Mouse (Mus musculus): ENCODE measurements around the gene Rgl1.

Gene Rgl1

DNA sequence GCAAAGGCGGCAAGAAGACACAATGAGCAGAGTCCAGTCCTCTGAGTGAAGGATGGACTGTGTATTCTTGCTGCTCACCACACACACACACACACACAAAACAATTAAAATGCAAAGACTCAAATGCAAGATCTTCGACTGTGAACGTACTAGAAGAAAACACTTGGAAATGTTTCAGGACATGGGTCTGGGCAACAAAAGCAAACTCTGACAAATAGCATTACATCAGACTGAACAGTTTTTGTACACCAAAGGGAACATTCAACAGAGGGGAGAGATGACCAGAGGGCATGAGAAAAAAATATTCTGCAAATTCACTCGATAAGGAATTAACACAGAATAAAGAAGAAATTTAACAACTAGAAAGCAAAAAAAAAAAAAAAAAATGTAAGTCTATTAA, 52.2 kb downstream of the Rgl1 start:
- no peak for DNase-seq

DNA sequence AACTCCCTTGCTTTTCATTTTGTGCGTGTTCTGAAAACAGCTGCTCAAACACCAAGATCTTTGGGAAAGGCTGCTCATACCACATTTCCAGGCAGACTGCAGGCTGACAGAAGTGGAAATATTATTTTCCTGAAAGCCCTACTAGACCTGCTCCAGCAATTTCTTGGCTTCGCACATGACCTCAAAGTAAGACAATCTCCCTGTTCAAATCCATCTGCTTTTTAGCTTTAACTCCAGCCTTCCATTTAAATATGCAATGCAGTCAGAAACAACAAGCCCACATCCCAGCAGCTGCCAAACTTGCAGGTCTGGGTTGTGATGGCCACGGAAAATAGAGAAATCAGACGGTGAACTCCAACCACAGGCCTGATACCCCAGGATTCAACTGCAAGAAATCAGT, 55.1 kb downstream of the Rgl1 start:
- no peak for DNase-seq

DNA sequence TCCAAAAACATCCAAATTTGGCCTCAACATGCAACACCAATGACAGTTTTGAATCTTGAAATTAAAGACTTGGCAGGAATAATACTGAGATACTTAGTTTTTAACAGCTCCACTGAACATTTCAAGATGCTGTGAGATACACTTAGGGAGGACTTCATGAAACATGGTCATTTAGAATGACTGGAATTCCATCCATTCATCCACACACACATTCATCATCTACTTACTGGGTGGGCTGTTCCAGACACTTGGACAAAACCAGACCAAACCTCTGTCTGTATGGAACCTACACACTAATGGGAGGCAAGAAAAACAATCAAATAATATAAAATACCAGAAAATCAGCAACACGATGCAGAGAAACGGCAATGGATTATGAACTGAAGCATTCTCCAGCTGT, 58.6 kb downstream of the Rgl1 start:
- no peak for DNase-seq

DNA sequence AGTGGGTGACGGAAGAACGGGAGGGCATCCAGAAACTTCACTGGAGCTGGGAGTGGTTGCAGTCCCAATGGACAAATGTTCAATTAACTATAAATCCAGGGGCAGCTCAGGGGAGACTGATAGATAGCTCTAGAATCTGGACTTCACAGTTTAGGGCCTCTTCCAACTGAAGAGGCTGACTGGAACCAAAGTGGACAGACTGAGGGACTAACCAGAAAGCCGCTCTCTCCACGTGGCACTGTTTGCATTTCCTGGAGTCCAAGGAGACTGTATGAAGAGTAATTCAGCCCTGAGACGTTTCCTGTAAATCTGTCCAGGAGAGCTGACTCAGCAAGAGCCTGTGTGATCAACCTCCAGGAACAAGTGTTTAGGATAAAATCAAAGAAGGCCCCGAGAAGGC, 62.2 kb downstream of the Rgl1 start:
- DNase-seq: no peak

DNA sequence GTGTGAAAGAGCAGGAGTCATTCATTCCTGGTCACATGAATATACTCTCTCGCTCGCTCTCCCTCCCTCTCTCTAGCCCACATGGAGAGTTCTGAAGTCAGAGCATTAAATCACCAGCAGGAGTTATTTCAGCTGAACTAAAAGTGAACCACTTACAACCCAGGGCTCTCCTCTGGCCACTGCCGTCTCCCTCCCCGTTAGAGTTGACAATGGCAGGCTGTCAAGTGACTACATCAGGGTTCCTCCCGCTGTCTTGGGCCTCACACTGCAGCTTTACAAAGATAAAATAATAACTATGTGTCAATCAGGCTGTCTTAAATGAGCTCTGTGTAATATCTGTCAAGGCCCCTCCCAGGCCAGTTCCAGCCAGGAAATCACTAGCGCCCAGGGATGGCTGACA, 63.2 kb downstream of the Rgl1 start:
- no peak for DNase-seq

DNA sequence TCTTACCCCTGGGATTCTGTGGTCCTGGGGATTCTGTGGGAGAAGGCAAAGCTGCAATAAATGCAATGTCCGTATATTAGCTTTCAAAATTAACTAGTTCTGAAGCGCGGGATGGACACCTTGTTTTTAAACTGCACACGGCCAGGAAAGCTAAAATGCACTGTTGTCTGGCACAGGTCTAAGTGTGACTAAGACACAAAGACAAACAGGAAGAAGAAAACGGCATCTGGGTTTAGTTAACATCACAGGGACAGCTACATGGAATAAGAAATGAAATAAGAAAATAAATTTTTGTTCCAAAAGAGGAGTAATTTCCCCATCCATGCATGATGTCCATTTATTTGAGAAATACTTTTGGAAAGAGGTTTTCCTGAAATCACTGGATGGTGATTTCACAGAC, 65.1 kb downstream of the Rgl1 start:
- no peak for DNase-seq

DNA sequence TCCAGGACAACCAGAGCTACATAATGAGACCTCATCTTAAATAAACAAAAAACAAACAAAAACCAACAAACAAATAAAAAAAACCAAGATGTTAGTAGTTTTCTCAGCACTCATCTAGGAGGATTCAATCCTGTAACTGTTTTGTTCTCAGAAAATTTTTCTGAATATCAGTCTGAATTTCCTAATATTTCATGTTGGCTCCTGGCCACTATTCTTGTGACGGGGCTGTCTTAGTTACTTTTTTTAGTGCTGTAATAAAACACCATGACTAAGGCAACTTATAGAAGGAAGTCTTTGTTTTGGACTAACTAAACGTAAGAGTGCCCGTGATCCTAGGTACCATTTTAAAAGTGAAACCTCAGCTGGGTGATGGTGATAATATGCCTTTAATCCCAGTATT, 68.8 kb downstream of the Rgl1 start:
- DNase-seq: no peak

DNA sequence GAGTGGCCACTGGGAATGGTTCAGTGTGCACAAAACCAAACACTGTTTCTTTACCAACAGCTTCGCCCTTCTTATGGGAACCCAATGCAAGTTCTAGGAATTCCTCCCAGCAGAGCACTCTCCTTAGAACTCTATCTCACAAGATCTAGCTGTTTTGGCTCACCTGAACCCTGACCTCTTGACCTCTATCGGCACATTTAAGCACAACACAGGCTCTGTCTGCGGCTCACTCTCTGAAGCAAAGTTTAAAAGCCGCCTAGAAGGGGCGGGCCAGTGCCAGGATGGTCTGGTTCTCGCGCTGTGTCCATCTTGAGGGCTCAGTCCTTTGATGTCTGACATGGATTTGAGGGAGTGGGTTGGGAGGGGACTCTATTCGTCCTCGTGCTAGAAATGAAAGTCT, 70.7 kb downstream of the Rgl1 start:
- no peak for DNase-seq

DNA sequence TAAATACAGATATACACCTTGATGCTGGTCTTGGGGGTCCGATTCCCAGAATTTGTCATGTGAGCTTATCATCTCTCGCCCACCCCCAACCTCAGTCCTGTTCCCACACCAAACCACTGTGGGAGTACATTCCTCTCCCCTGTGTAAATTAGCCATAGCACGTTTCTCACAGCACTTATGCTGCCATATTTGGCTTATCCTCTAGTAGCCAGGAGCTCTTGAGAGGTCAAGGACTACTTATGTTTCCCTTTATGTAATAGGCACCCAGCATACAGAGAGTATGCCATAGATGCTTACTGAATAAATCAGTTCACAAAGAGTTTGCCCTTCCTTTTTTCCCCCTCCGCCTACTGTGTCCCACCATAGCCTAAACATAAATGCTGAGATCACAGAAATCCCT, 76.2 kb downstream of the Rgl1 start:
- no peak for DNase-seq

DNA sequence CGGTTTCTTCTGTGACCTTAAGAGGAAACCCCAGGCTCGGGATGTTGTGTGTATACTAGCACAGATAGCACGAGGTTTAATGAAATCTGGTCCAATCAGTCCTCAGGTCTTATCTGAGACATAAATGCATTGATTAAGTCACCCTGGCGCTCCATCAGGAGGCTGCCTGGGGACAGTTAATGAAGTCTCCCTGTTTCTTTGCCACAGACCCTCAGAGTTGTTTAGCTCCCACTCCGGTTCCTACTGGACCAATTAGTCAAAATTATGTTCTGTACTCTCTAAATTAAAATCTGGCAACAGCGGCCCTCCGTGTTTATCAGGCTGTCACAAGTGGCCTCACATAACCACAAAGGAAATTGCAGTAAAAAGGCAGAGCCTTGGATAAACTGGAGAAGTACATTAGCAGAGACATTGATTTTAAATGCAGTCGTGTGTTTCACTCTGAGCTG, 78.4 kb downstream of the Rgl1 start:
- DNase-seq: no peak

DNA sequence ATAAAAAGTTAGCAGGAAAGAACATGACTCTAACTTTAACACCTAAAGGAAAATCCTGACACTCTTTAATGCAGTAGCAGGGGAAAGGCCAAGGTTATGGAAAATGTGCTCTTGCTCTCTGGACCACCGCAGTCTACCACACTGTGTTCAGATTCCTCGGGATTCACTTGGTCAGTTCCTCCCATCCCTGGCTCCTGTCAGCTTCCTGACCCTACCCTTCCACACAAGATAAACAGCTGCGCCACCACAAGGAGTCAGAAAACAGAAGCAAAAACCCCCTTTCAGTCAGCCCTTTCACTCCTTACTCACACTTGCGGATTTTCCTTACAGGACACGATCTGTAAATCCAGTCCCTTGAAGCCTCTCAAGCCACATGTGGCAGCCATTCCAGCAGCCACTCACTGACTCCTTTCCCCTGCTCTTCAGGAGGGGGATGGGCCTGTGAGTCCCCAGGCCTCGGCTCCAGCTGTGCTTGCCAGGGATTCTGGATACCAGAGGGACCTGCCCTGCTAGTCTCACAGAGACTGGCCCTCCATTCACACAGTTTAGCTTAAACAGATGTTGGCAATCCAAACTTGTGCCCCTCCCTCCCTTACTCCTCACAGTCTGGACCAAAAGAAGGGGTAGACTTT, 78.9 kb downstream of the Rgl1 start:
- DNase-seq: no peak

DNA sequence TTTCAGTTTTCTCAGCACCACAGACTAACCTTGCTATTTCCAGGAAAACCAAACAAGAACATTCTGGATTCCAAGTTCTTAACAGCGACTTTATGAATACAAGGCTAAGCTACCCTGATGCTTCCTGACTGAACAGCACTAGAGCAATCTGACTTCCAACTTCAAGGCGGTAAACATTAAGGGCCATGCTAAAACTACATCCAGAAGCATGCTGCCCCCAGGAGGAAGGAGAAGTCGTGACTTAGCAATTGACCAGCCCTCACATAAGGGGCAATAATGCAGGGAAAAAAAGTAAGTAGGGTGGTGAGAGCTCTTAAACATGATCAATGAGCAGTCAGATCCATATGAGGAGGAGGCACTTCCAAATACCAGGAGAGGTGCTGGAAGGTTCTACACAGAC, 80.6 kb downstream of the Rgl1 start:
- DNase-seq: no peak

DNA sequence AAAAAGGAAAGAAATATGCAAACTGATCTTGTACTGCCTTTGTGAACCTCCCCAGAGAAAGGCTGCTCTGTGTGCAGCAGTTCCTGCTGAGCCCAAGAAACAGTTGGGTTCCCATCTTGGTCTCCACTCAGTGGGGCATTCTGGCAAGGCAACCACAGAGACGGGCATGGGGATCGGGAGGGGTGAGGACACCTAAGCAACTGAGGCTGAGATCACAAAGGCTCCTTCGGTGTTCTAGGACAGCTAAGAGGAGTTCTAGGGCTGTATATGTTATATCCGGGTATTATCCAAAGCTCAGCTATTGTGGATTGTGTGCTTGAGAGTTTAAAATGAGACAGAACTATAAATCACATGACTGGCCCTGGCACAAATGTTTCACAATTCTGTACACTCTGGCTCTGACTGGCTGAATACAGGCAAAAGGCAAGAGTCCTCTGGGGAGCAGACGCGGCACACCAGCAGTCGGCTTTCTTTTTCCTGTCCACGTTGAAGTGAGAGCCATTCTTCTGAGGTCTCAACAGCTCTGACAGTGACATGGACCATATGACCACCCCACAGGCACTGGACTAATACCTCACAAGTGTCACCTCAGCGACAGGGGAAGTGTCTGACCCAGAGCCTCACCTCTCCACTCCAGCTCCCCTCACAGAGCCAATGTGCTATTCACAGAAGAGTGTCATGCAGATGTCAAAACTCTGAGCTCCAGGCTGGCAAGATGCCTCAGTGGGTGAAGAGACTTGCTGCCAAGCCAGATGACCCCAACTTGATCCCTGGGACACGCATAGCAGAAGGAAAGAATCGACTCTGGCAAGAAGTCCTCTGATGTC, 83.6 kb downstream of the Rgl1 start:
- DNase-seq: no peak

DNA sequence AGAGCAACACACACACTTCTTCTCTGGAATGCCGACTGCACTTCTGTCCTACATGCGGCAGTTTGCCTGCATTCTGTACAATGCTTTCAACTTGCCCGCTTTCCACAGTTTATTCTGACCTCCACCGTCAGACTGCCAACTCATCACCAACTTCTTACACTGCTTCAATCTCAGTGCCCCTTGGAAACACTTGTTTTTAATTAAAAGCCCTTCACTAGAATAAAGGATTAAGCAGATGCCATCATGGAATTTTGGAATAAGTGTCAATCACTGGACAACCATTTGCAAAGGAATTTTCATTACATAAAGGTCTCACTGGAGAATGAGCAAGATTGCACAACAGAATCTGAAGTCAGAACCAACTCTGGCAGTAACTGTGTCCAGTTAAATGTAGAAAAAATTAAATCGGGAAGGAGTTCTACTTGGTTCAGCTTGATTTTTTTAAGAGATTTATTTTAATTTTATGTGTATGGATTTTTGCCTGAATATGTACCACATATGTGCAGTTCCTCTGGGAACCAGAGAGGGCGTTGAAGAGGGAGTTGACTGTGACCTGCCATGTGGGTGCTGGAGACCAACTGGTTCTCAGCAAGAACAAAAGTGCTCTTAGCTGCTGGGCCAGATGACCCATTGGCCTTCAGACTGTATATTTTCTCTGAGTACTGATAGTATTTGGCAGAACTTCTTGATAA, 84.3 kb downstream of the Rgl1 start:
- no peak for DNase-seq

DNA sequence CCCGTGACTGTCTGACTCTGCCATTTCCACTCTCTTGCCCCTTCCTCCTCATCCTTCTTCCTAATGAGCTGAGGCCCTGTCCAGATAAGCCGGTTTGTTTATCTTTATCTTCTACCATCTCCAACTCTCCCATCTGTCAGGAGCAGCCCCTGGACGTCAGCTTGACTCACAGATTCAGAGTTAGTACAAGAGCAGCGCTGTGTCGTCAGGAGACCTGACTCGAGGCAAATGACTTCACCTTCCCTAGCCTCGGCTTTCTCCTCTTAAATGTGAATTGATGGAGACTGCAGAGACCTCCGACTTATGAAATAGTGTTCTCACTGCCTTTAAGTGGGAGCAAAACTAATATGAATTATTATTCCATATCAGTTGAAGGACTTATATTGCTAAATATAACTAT, 85.0 kb downstream of the Rgl1 start:
- DNase-seq: no peak

DNA sequence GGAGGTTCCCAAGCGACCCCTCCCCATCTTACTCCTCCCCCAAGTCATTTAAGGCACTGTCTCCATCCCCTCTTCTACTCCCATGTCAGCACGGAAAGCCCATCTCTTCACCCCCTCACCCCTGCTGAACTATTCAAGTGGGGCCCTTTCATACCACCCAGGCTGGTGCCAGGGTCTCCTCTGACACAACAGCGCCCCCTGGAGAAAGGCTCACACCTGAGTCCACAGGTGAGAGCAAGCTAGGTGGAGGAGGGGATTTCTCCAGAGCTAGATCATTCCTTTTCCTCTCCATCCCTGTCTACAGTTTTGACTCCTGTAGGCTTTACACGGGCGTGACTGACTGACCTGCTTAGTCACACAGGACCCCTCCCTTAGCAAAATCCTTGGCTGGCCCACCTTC, 87.7 kb downstream of the Rgl1 start:
- DNase-seq: no peak

DNA sequence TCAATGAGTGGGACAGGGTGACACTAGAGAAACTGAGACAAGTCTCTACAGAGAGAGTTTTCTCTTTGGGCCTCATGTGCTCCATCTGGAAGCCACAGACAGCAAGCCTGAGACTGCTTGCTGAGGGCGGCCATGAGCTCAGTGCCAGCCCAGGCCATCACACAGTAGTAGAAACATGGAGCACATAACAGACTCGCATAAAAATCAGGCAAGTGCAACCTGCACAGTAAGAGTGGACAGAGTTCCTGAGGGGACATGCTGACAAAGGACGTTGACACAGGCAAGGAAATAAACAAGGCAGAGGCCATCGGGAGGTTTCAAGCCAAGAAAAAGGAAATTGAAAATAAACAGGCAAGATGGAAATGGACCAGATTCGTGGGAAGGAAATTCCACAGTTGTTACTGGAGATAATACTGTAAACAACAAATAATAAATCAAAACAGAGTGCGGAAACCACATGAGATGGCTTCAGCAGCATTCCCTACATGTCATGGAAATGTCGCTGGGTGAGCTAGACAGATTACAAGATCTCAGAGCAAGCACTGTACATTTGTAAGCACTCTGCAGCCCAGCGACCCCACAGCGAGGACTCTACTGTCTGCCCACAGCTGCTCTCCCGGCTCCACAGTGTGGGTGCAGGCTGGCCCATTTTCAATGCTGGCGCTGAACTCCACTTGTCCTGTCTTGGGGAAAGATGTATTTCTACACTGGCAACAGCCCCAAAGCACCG, 88.5 kb downstream of the Rgl1 start:
- DNase-seq: no peak

DNA sequence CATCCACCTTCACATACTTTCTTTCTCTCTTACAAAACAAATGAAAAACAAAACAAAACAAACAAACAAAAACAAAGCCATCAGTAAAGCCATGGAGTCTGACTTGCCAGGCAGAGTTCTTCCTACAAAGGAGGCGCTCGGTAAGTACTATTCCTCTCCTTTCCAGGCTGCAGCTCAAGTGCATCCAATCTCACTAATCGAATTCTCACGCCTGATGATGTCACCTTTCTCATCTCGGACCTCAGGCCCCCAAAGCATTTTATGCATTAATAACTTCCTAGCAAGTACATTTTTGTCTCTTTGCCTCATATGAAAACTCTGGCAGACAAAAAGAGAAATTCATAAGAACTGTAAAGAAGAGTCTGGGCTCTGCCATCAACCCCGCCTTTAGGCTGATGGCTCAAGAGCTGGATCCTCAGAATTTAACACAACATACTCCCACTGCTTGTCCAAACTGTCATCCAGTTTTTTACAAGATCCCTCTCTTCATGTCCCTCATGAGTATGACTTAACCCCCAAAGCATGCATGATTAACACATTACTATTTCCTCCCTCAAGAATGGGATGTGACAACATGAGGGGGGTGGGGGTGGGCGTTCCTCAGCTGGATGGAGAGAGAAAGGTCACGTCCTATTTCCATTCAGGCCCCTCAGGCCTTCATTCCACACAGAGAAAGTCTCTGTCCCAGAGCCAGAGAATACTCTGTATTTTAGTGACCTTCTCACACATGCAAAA, 96.5 kb downstream of the Rgl1 start:
- no peak for DNase-seq

DNA sequence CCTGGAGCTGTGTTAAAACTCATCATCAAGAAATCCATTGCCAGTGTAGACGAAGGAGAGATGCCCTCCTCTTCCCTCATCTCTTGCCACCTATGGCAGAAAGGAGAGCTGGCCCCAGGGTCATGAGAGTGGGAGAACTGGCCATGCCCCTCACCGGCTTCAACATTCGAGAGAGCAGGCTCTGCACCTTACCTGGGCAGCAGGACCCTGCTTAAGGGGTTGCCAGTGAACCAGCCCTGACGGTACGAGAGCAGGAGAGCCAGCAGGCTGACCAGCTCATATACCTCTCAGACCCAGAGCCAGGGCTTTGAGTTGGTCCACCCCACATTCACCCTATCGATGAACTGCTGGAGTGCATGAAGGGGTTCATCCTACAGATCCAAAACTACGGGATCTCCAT, 105.7 kb downstream of the Rgl1 start:
- no peak for DNase-seq

DNA sequence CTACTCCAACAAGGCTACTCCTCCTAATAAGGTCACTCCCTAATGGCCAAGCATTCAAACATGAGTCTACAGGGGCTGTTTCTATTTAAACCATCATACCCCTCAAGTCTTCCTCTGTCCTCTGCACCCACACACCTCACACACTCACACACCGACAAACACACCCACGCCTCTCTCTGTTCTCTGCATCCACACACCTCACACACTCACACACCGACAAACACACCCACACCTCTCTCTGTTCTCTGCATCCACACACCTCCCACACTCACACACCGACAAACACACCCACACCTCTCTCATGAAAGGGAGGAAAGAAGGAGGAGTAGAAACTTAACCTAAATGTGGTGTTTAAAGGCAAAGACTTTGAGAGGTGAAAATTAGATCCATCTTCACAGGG, 106.2 kb downstream of the Rgl1 start:
- no peak for DNase-seq

DNA sequence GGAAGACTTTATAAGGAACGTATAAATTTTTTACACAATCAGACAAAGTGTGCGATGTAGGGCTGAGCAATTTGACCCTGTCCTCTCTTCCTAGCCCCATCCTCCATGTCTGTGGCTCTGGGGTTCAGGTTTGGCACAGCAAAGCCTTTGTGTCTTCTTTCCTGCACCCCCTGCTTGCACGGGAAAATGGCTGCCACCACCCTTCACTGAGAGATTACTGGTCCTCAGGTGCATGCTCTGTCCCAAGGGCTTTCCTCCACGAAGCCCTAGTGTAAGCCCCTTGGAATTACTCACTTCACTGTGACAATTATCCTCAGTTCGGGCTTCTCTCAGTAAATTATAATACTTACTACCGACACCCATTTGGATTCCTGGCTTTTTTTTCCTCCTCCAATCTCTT, 109.5 kb downstream of the Rgl1 start:
- no peak for DNase-seq

DNA sequence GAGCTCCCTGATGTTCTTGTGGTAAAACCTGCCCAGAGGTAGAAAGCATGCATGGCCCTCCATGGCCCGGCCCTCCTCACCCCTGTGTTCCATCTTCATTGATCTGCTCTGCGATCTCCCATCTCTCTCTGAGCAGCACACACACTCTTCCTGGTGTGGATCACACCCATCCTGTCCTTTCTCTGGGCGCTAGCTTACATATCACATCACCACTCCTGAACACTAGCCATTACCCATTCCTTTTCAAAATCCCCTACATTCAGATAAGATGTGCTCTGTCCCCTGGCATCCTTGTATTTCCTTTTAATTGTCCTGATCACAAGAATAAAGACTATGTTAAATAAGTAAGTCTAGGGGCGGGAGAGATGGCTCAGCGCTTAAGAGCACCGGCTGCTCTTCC, 111.3 kb downstream of the Rgl1 start:
- no peak for DNase-seq

DNA sequence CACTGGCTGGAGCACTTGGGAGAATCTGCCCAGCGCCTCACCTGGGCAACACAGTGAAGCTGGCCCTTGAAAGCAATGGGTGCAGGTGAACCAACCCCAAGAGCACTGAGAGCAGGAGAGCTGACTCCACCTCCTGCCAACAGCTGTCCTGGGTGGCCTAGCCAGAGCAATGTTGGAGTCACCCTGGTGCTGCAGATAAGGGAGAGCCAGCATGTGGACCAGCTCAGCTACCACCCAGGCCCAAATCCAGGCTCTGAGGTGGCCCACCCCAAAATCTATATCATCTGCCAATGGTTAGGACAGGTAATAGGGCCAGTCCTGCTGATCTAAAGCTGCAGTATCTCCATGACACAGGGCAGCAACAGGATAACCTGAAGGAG, 114.7 kb downstream of the Rgl1 start:
- no peak for DNase-seq
